13 mouse cellular contexts compared by ENCODE assay signal in the genomic region with DNA sequence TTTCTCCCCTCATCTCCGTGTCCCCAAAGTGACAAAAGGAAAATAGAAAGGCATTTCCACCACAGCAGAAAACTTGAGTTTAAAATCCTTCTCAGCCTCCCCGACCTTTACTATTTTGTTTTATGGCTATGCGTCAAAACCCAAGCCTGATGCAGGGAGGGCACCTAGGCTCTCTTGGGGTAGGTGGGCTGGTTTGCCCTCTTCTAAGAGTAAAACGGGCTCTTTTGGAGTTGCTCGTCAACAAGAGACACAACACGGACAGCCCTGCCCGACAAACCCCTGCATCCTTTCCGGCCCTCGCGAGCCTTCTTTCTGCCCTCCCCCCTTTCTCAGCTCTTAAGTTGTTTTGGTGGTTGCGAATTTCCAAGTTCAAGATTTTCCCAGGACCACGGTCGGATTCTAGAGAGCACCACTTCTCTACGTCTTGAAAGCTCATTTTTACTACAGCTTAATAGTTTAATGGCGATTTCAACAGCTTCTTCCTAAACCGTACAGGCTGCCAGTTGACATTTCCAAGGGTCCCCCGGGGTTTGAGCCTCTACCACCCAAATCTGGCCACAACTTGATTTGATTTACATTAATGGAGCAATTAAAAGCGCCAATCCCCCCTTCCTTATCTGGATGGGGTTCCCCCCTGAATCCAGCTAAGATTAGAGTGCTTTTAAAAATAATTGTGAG. TPM values are rescaled to one million over a fixed set of nuclear protein-coding genes. Genes with fewer than 3 reads are reported as not detected.
DNase-seq lines count a peak whose midpoint lies in the region; ATAC-seq and TF ChIP-seq lines count a peak whose summit lies in the region.
"Had no signal": no experiment of that assay in that cellular context is flagged by ENCODE, and none has a peak within 500 bp of the region (broad histone marks: within the 10 kb centered on the region; RNA-seq: fewer than 3 reads in every experiment).

No protein-coding gene starts in this region.

- WGBS in heart, postnatal 0 days: 22% methylated on average over 18 of the region's 18 CpGs
- 8% methylated on average over 18 of the region's 18 CpGs for WGBS in embryonic facial prominence, embryonic 13.5 days
- 3% methylated on average over 18 of the region's 18 CpGs for WGBS in hindbrain, embryonic 14.5 days

- ATAC-seq in heart, postnatal 0 days (ENCODE audit: insufficient read depth, low read depth): no peak
- no peak for ATAC-seq in embryonic facial prominence, embryonic 13.5 days (ENCODE audit: insufficient number of reproducible peaks, insufficient read depth, low FRiP score, low TSS enrichment, low read depth)
- no peak for ATAC-seq in hindbrain, embryonic 14.5 days (ENCODE audit: low FRiP score)
- ATAC-seq: forebrain, embryonic 16.5 days had no signal

- no peak for DNase-seq in heart, postnatal 0 days (ENCODE audit: low spot score)
- DNase-seq in heart, postnatal 25 days (ENCODE audit: low spot score): no peak
- DNase-seq in hindbrain, embryonic 14.5 days (ENCODE audit: low spot score): no peak
- peak; percentile 46 for DNase-seq in neural tube, embryonic 10.5 days (ENCODE audit: extremely low spot score, low spot score)
- no peak for DNase-seq in adrenal gland, postnatal 14 days
- DNase-seq in gastrocnemius, postnatal 14 days: no peak
- DNase-seq: adrenal gland, adult 8-10 months; kidney, adult 2 months; thymus, adult 2 months had no signal

- no peaks in the 10 kb centered on the region for H3K9me3 ChIP-seq in heart, postnatal 0 days (replicated peaks; ENCODE audit: control insufficient read depth, low read length)
- no peaks in the 10 kb centered on the region for H3K9me3 ChIP-seq in embryonic facial prominence, embryonic 13.5 days
- H3K9me3 ChIP-seq in hindbrain, embryonic 14.5 days (ENCODE audit: control insufficient read depth, low read length): no peaks in the 10 kb centered on the region
- H3K9me3 ChIP-seq: lung, embryonic 15.5 days had no signal

- TF ChIP-seq EP300 in heart, postnatal 0 days (IDR thresholded peaks at IDR 0.05; ENCODE audit: low read depth): no peak

- no peak overlapping the region for H3K9ac ChIP-seq in heart, postnatal 0 days (replicated peaks; ENCODE audit: low read depth, low read length)
- peak overlapping the region; percentile 68 for H3K9ac ChIP-seq in embryonic facial prominence, embryonic 13.5 days
- H3K9ac ChIP-seq in hindbrain, embryonic 14.5 days: no peak overlapping the region
- H3K9ac ChIP-seq: lung, embryonic 15.5 days had no signal

- H3K27ac ChIP-seq in heart, postnatal 0 days (ENCODE audit: low read depth): no peak overlapping the region
- peak overlapping the region; percentile 87 for H3K27ac ChIP-seq in embryonic facial prominence, embryonic 13.5 days
- H3K27ac ChIP-seq in hindbrain, embryonic 14.5 days: no peak overlapping the region
- H3K27ac ChIP-seq: layer of hippocampus, adult 2 months; lung, embryonic 15.5 days had no signal

- peaks cover 97% of the 10 kb centered on the region for H3K27me3 ChIP-seq in heart, postnatal 0 days (ENCODE audit: control insufficient read depth, insufficient read depth, low read length)
- H3K27me3 ChIP-seq in embryonic facial prominence, embryonic 13.5 days: peaks cover 75% of the 10 kb centered on the region
- H3K27me3 ChIP-seq in hindbrain, embryonic 14.5 days (ENCODE audit: control insufficient read depth, insufficient read depth, low read length): peaks cover 97% of the 10 kb centered on the region

- H3K36me3 ChIP-seq in heart, postnatal 0 days (replicated peaks; ENCODE audit: control insufficient read depth, insufficient read depth, low read length): no peaks in the 10 kb centered on the region
- H3K36me3 ChIP-seq in embryonic facial prominence, embryonic 13.5 days: no peaks in the 10 kb centered on the region
- H3K36me3 ChIP-seq in hindbrain, embryonic 14.5 days (replicated peaks; ENCODE audit: control insufficient read depth, insufficient read depth): no peaks in the 10 kb centered on the region
- H3K36me3 ChIP-seq: lung, embryonic 15.5 days had no signal

- H3K4me3 ChIP-seq in heart, postnatal 0 days (ENCODE audit: low read depth, low read length): no peak overlapping the region
- peak overlapping the region; percentile 33 for H3K4me3 ChIP-seq in embryonic facial prominence, embryonic 13.5 days
- no peak overlapping the region for H3K4me3 ChIP-seq in hindbrain, embryonic 14.5 days (replicated peaks; ENCODE audit: low read length)
- H3K4me3 ChIP-seq: layer of hippocampus, adult 2 months; lung, embryonic 15.5 days had no signal

- intact Hi-C loops in heart, postnatal 25 days (cut with DNase I): no loop called here
- intact Hi-C loops in gastrocnemius, postnatal 14 days (cut with DNase I; ENCODE audit: low total_unique reads): no loop called here

- H3K4me1 ChIP-seq in heart, postnatal 0 days (ENCODE audit: control insufficient read depth, insufficient read depth): no peaks in the 10 kb centered on the region
- peaks cover 62% of the 10 kb centered on the region for H3K4me1 ChIP-seq in embryonic facial prominence, embryonic 13.5 days
- peaks cover 15% of the 10 kb centered on the region; the same call in 1 of the 2 replicates for H3K4me1 ChIP-seq in hindbrain, embryonic 14.5 days (replicated peaks; ENCODE audit: control insufficient read depth, insufficient read depth, low read length)

- peak overlapping the region; percentile 35; the same call in 1 of the 2 replicates for H3K4me2 ChIP-seq in heart, postnatal 0 days (ENCODE audit: low read depth, low read length)
- H3K4me2 ChIP-seq in embryonic facial prominence, embryonic 13.5 days: peak overlapping the region; percentile 85
- H3K4me2 ChIP-seq in hindbrain, embryonic 14.5 days (replicated peaks): peak overlapping the region; percentile 37

- no peak for TF ChIP-seq CTCF in heart, postnatal 0 days (IDR thresholded peaks at IDR 0.05; ENCODE audit: low read depth)

RNA-seq across cellular contexts. Expression of gene Msx2, which starts 6.5 kb away (rescaled TPM):
- 0.92 and 0.97 TPM in 2 replicates for total RNA-seq in heart, postnatal 0 days (2014; rRNA removed; ENCODE audit: low replicate concordance)
- polyA plus RNA-seq in heart, postnatal 0 days (2015; fragmentation: Nextera tagmentation; extraction: Ambion mirVana): 1.1 and 1.4 TPM in 2 replicates
- total RNA-seq in heart, postnatal 25 days (2021): under 1 TPM; 0.59 to 0.91 TPM
- polyA plus RNA-seq in embryonic facial prominence, embryonic 13.5 days (2015; fragmentation: Nextera tagmentation; extraction: Ambion mirVana): 31.7 and 41.1 TPM in 2 replicates
- polyA plus RNA-seq in hindbrain, embryonic 14.5 days (2014; fragmentation: Nextera tagmentation; extraction: Ambion mirVana): 1.9 and 2.9 TPM in 2 replicates
- total RNA-seq in adrenal gland, postnatal 14 days (2021): 0.63 and 0.68 TPM in 2 replicates
- total RNA-seq in gastrocnemius, postnatal 14 days (2021): under 1 TPM in 1 of 2 experiments, not detected in 1; 0.18 TPM

Comparison
In these comparisons a context has a peak if more than half of its experiments do, and no peak if none do; other contexts are left out.
1. H3K4me2 ChIP-seq: peak in every context shown above with its lines; median percentile 85 in embryonic facial prominence, embryonic 13.5 days; 37 in hindbrain, embryonic 14.5 days; 35 in heart, postnatal 0 days.